Mouse (Mus musculus) erythroblast, embryonic 14.5 days (primary cell): ENCODE data around the gene Hsd17b14. TPM values are rescaled to one million over a fixed set of nuclear protein-coding genes. Genes with fewer than 3 reads are reported as not detected.

Experiments
- H3K27me3 ChIP-seq: 2 replicates; pipeline ENCODE4 v1.6.1; 2012; ENCODE audit warnings: inconsistent platforms; ENCODE audit not compliant: control insufficient read depth
- H3K36me3 ChIP-seq: 2 replicates; pipeline ENCODE4 v1.6.1; 2012; ENCODE audit warnings: mild to moderate bottlenecking, inconsistent platforms; ENCODE audit not compliant: control insufficient read depth
- H3K4me1 ChIP-seq: 2 replicates; pipeline ENCODE4 v1.6.1; 2012; ENCODE audit warnings: inconsistent platforms; ENCODE audit not compliant: control insufficient read depth
- H3K4me3 ChIP-seq: replicated peaks from 2 replicates; pipeline ENCODE3; 2012; ENCODE audit warnings: moderate library complexity, mild to moderate bottlenecking, inconsistent platforms
- H3K9me3 ChIP-seq: 2 replicates; pipeline ENCODE4 v1.6.1; 2012; ENCODE audit warnings: low read length, inconsistent platforms, mixed read lengths; ENCODE audit not compliant: control insufficient read depth
- GATA1 ChIP-seq: IDR thresholded peaks from 2 replicates; pipeline ENCODE4 v1.6.1; 2012; ENCODE audit warnings: low read length, inconsistent platforms, mixed read lengths
- TAL1 ChIP-seq: IDR thresholded peaks from 3 replicates; pipeline ENCODE4 v1.6.1; 2012; ENCODE audit warnings: low read length, inconsistent platforms, mixed read lengths
- polyA plus RNA-seq: library from polyadenylated mRNA; stranded (reverse); fragments of >175 nt; gene quantifications from 2 replicates; pipeline ENCODE4 v1.2.3, GENCODE M21; 2012

Gene Hsd17b14
- polyA plus RNA-seq, 1 experiment: 0.50 TPM

- Histone ChIP-seq H3K36me3 (peaks cover 19% of the 10 kb centered on the region), H3K4me1 (peaks cover 67% of the 10 kb centered on the region)
Measured at GRCm38 (mm10) chr7:45570103-45570741, 15.5 kb downstream of the Hsd17b14 start, which contains the start of gene Bcat2. TSS of gene Bcat2 (plus strand) at chr7:45570153.

GRCm38 (mm10) chr7:45571966-45572365, 17.3 kb downstream of the Hsd17b14 start:
- no peak for TF ChIP-seq TAL1
- TF ChIP-seq GATA1: no peak
- no peaks in the 10 kb centered on the region for H3K9me3 ChIP-seq
- peaks cover 61% of the 10 kb centered on the region for H3K4me1 ChIP-seq
- H3K27me3 ChIP-seq: no peaks in the 10 kb centered on the region
- H3K36me3 ChIP-seq: peaks cover 33% of the 10 kb centered on the region
- H3K4me3 ChIP-seq: no peak overlapping the region

More at GRCm38 (mm10) chr7:45570103-45570741, 15.5 kb downstream of the Hsd17b14 start, which contains the start of gene Bcat2:
- Histone ChIP-seq H3K9me3 (no peaks in the 10 kb centered on the region), H3K27me3 (no peaks in the 10 kb centered on the region), H3K4me3 (peak within 1 kb of the TSS; percentile 75)
- TF ChIP-seq TAL1 (no peak), GATA1 (no peak)

DNA sequence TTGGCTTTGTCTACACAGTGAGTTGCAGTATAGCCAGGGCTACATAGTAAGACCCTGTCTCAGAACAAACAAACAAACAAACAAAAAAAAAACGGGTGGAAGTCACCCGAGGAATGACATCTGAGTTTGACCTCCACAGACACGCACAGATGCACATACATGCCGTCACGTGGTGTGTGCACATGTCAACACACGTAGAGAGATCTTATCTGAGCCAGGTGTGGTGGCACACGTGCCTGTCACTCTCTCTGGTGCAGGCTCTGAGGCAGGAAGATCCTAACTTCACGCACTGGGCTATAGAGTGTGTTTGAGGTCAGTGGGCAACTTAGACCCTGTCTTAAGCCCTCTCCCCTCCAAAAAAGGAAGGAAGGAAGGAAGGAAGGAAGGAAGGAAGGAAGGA, 19.3 kb downstream of the Hsd17b14 start:
- H3K9me3 ChIP-seq: no peaks in the 10 kb centered on the region
- no peaks in the 10 kb centered on the region for H3K27me3 ChIP-seq
- H3K4me1 ChIP-seq: peaks cover 41% of the 10 kb centered on the region
- peak overlapping the region; percentile 53 for H3K4me3 ChIP-seq
- TF ChIP-seq TAL1: no peak
- TF ChIP-seq GATA1: no peak
- H3K36me3 ChIP-seq: peaks cover 45% of the 10 kb centered on the region

DNA sequence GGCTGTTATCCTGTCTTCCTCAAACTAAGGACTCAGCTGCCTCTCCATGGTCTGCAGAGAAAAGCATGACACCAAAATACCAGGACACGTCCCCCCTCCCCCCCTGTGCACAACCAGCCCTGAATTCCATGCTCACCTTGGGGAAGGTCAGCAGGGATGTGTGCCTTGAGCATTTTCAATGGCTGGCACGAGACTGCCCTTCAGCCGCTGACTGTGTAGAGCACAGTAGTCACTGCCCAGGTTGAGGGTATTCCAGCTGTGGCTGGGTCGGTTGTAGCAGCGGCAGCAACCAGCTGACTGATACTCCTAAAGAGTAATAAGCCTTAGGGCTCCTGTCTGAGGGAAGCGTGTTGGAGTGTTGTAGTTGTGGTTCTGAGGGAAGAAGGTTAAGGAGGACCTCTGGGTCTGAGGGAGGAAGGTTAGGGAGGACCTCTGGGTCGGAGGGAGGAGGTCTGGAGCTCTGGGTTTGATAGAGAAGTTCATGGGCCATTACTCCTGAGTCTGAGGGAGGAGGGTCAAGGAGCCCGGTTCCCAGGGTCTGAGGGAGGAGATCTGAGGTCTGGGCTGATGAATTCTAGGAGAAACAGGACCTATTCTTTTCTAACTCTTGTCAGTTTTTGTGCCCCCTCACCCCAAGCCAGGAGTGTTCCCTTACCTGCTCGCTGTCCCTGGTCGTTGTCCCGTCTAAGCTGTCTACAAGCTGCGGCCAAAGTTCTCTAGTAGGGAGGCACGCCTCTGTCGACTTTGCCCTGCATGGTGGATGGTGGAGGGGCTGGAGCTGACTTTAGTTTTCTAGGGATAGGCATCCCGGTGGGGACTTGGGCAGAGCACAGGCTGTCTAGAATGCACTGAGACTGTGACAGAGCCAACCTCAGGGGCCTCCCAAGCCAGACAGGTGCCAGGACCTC, 20.0 kb downstream of the Hsd17b14 start:
- Histone ChIP-seq H3K4me3 (peak overlapping the region; percentile 53), H3K9me3 (no peaks in the 10 kb centered on the region), H3K27me3 (no peaks in the 10 kb centered on the region), H3K4me1 (peaks cover 33% of the 10 kb centered on the region), H3K36me3 (peaks cover 43% of the 10 kb centered on the region)
- TF ChIP-seq TAL1 (no peak), GATA1 (no peak)

- Histone ChIP-seq H3K4me1 (peaks cover 8% of the 10 kb centered on the region), H3K27me3 (no peaks in the 10 kb centered on the region), H3K9me3 (no peaks in the 10 kb centered on the region), H3K4me3 (no peak overlapping the region), H3K36me3 (peaks cover 46% of the 10 kb centered on the region)
- TF ChIP-seq TAL1: no peak
- TF ChIP-seq GATA1: no peak
Measured at GRCm38 (mm10) chr7:45585923-45586322, 31.2 kb downstream of the Hsd17b14 start.

DNA sequence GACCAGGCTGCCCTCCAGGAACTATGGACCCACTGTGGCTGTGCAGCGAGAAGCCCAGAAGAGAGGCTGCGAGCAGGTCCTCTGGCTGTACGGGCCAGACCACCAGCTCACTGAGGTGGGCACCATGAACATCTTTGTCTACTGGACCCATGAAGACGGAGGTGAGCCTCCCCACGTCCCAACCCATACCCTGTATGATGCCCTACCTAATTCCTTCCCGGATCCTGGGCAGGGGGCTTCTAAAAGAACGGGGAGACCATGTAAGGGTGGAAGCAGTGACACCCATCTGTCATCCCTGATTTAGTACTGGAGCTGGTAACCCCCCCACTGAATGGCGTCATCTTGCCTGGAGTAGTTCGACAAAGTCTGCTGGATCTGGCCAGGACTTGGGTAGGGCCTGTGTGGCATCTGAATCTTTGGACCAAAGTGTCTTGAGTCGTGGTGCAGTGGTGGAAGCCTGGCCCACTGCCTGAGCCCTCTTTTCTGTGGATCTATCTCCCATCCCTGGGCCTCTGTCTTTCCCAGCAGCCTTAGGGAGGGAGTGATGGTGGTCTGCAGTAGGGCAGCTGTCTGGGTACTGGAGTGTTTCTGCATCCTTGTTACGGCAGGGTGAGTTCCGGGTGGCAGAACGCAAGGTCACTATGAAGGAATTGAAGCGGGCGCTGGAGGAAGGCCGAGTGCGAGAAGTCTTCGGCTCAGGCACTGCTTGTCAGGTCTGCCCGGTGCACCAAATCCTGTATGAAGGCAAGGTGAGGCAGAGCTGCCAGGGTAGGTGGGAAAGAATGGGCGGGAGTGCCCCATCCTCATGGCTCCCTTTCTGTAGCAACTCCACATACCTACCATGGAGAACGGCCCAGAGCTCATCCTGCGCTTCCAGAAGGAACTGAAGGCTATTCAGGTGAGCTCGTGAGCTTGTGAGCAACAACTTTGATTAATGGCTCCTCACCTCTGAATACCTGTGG, 33.2 kb downstream of the Hsd17b14 start:
- Histone ChIP-seq H3K9me3 (no peaks in the 10 kb centered on the region), H3K4me3 (no peak overlapping the region), H3K36me3 (peaks cover 39% of the 10 kb centered on the region), H3K27me3 (no peaks in the 10 kb centered on the region), H3K4me1 (peaks cover 8% of the 10 kb centered on the region)
- TF ChIP-seq TAL1 (no peak), GATA1 (no peak)

- Histone ChIP-seq H3K4me1 (peaks cover 9% of the 10 kb centered on the region), H3K4me3 (peak overlapping the region; percentile 63), H3K9me3 (no peaks in the 10 kb centered on the region), H3K36me3 (peaks cover 37% of the 10 kb centered on the region), H3K27me3 (no peaks in the 10 kb centered on the region)
- no peak for TF ChIP-seq GATA1
- TF ChIP-seq TAL1: no peak
Measured at GRCm38 (mm10) chr7:45589173-45589572, 34.5 kb downstream of the Hsd17b14 start.

GRCm38 (mm10) chr7:45589898-45590297, 35.2 kb downstream of the Hsd17b14 start:
- no peaks in the 10 kb centered on the region for H3K9me3 ChIP-seq
- TF ChIP-seq TAL1: no peak
- no peak for TF ChIP-seq GATA1
- peaks cover 11% of the 10 kb centered on the region for H3K4me1 ChIP-seq
- H3K27me3 ChIP-seq: no peaks in the 10 kb centered on the region
- H3K36me3 ChIP-seq: peaks cover 31% of the 10 kb centered on the region
- no peak overlapping the region for H3K4me3 ChIP-seq
